Mouse (Mus musculus) kidney, embryonic 16.5 days (tissue): ENCODE results near the gene Sec14l3. TPM values are rescaled to one million over a fixed set of nuclear protein-coding genes. Genes with fewer than 3 reads are reported as not detected.

Experiments
- ATAC-seq: fragments of 200-750 bp; cut with Nextera tagmentation; 2 replicates; pipeline ENCODE4 v1.8.0; 2017; ENCODE audit warnings: moderate TSS enrichment; ENCODE audit not compliant: low FRiP score, low TSS enrichment
- H3K27ac ChIP-seq: fragments of 300-500 bp; sonication (generic); 2 replicates; pipeline ENCODE4 v1.5.1; 2014; ENCODE audit warnings: low read length
- H3K27me3 ChIP-seq: fragments of 300-500 bp; sonication (generic); 2 replicates; pipeline ENCODE4 v1.6.1; 2014; ENCODE audit warnings: low read length, control low read depth, mixed read lengths; ENCODE audit not compliant: insufficient read depth
- H3K36me3 ChIP-seq: fragments of 300-500 bp; sonication (generic); 2 replicates; pipeline ENCODE4 v1.6.1; 2014; ENCODE audit warnings: low read length, control low read depth, mixed read lengths; ENCODE audit not compliant: insufficient read depth
- H3K4me1 ChIP-seq: fragments of 300-500 bp; sonication (generic); 2 replicates; pipeline ENCODE4 v1.6.1; 2014; ENCODE audit warnings: low read length, control low read depth, mixed read lengths; ENCODE audit not compliant: insufficient read depth
- H3K4me2 ChIP-seq: fragments of 300-500 bp; sonication (generic); replicated peaks from 2 replicates; pipeline ENCODE4 v1.6.1; 2014; ENCODE audit warnings: low read depth, low read length
- H3K4me3 ChIP-seq: fragments of 300-500 bp; sonication (generic); 2 replicates; pipeline ENCODE4 v1.5.1; 2014; ENCODE audit warnings: mild to moderate bottlenecking, low read length
- H3K9ac ChIP-seq: fragments of 300-500 bp; sonication (generic); replicated peaks from 2 replicates; pipeline ENCODE4 v1.6.1; 2014; ENCODE audit warnings: low read length
- H3K9me3 ChIP-seq: fragments of 300-500 bp; sonication (generic); 2 replicates; pipeline ENCODE4 v1.6.1; 2016; ENCODE audit warnings: low read length, control low read depth
- WGBS: fragments of 180-500 bp; shearing (Covaris S2); extraction: QIAGEN DNeasy Blood & Tissue Kit; methylation state at CpG from one replicate; pipeline ENCODE4 v1.1.7; 2014; 5-methylcytosine and 5-hydroxymethylcytosine counted together
- polyA plus RNA-seq: library from polyadenylated mRNA; unstranded; fragments of >200 nt; fragmentation: Nextera tagmentation; extraction: Ambion mirVana; gene quantifications from 2 replicates; pipeline ENCODE4 v1.2.1, GENCODE M21; 2015

The Sec14l3 gene
- polyA plus RNA-seq, 1 experiment from 2014 or later: 1.7 TPM

DNA sequence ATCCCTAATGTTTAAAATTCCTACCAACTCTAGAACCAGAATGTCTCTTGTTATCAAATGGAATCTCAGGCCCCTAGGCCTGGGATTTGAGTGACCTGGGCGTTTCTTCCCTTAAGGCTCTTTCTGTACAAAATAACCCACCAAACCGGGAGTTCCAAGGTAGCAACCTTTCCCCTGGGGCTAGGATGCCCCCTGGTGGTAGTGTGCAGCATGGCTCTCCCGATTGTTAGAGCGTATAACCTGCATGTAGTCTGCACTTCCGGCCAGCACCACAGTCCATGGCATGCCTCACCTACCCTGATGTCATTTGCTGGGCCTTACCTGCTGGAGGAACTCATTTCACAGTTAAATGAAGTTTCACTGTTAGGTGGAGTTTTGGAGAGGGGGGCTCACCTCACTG lies 59.3 kb downstream of the Sec14l3 start:
- ATAC-seq: no peak
- Histone ChIP-seq H3K4me3 (no peak overlapping the region), H3K9me3 (peaks cover 16% of the 10 kb centered on the region), H3K36me3 (no peaks in the 10 kb centered on the region), H3K4me2 (no peak overlapping the region), H3K9ac (no peak overlapping the region), H3K27ac (no peak overlapping the region), H3K4me1 (no peaks in the 10 kb centered on the region), H3K27me3 (peaks cover 8% of the 10 kb centered on the region; the same call in 1 of the 2 replicates)
- WGBS: 58% methylated on average over 5 of the region's 5 CpGs

GRCm38 (mm10) chr11:4127059-4127458 lies 62.4 kb downstream of the Sec14l3 start:
- Histone ChIP-seq H3K4me1 (no peaks in the 10 kb centered on the region), H3K27me3 (no peaks in the 10 kb centered on the region), H3K9me3 (peaks cover 16% of the 10 kb centered on the region), H3K4me3 (no peak overlapping the region), H3K36me3 (no peaks in the 10 kb centered on the region), H3K9ac (no peak overlapping the region), H3K4me2 (no peak overlapping the region), H3K27ac (no peak overlapping the region)
- WGBS: 93% methylated on average over 1 of the region's 1 CpGs
- no peak for ATAC-seq

Other genes with a start within 250 kb of the Sec14l3 start
- 1.1 and 1.2 TPM in 2 replicates for gene Osbp2, start 200.9 kb upstream of the Sec14l3 start, polyA plus RNA-seq
- gene 4921536K21Rik, start 169.7 kb upstream of the Sec14l3 start, polyA plus RNA-seq: 0.62 and 0.71 TPM in 2 replicates
- gene Dusp18, start 169.6 kb upstream of the Sec14l3 start, polyA plus RNA-seq: 14.7 and 16.4 TPM in 2 replicates
- gene Slc35e4, start 150.2 kb upstream of the Sec14l3 start, polyA plus RNA-seq: 5.0 and 6.1 TPM in 2 replicates
- gene Tcn2, start 132.7 kb upstream of the Sec14l3 start, polyA plus RNA-seq: 152 and 173 TPM in 2 replicates
- gene Pes1, start 100.9 kb upstream of the Sec14l3 start, polyA plus RNA-seq: 88.0 and 88.8 TPM in 2 replicates
- 0.31 and 0.49 TPM in 2 replicates for gene 4930556J24Rik, start 88.1 kb upstream of the Sec14l3 start, polyA plus RNA-seq
- 9.7 and 11.1 TPM in 2 replicates for gene Gal3st1, start 81.2 kb upstream of the Sec14l3 start, polyA plus RNA-seq
- gene Sec14l4, start 33.4 kb upstream of the Sec14l3 start, polyA plus RNA-seq: 0.41 TPM in 1 of 2 replicates, not detected in the other
- 18.5 and 20.1 TPM in 2 replicates for gene Mtfp1, start 30.6 kb downstream of the Sec14l3 start, polyA plus RNA-seq
- 1.5 and 2.1 TPM in 2 replicates for gene Sec14l2, start 58.6 kb downstream of the Sec14l3 start, polyA plus RNA-seq
- gene Rnf215, start 70.4 kb downstream of the Sec14l3 start, polyA plus RNA-seq: 28.9 and 30.0 TPM in 2 replicates
- gene Ccdc157, start 95.5 kb downstream of the Sec14l3 start, polyA plus RNA-seq: 9.4 and 10.7 TPM in 2 replicates
- gene Sf3a1, start 95.5 kb downstream of the Sec14l3 start, polyA plus RNA-seq: 54.5 and 65.5 TPM in 2 replicates
- gene Tbc1d10a, start 121.9 kb downstream of the Sec14l3 start, polyA plus RNA-seq: 49.0 and 51.3 TPM in 2 replicates
- 6.8 and 7.6 TPM in 2 replicates for gene Castor1, start 153.4 kb downstream of the Sec14l3 start, polyA plus RNA-seq
- gene Osm, start 171.6 kb downstream of the Sec14l3 start, polyA plus RNA-seq: not detected in 2 replicates
- 0.05 and 0.09 TPM in 2 replicates for gene Lif, start 192.7 kb downstream of the Sec14l3 start, polyA plus RNA-seq